In the genomic region with DNA sequence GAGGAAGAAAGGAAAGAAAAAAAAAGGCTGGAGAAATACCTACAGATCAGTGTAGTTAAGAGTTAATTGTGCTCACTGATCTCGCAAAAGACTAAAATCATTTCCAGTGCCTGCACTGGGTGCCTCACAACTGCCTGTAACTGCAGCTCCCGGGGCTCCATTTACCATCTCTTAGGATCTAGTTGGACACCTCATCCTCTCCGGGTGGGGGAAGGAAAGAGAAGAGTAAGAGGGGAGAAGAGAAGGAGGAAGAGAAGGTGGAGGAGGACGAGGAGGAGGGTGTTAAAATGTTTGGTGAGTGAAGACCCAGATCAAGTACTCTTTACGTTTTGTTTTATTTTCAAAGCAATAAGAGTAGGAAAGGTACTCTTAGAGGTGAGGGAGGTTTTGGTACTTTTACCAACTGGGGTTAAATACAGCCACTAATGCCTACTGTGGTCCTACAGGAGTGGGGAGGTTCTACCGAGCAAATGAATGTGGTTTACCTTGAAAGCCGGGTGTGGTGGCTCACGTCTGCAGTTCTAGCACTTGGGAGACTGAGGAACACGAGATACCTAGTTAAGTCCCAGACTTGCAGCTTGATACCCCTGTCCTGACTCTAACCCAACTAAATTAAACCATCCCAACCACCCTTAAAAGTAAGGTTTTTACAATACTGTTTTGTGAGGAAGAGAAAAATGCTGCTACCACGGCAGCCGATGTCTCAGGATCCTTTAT, we compare ENCODE assay signal across 8 mouse cellular contexts. TPM values are rescaled to one million over a fixed set of nuclear protein-coding genes. Genes with fewer than 3 reads are reported as not detected.
DNase-seq lines count a peak whose midpoint lies in the region; ATAC-seq and TF ChIP-seq lines count a peak whose summit lies in the region.

No protein-coding gene starts in this region.

- H3K4me3 ChIP-seq in lung, embryonic 16.5 days (ENCODE audit: low read length): peak overlapping the region; percentile 94
- peak overlapping the region; percentile 84 for H3K4me3 ChIP-seq in brown adipose tissue, adult 24 weeks (ENCODE audit: insufficient read depth, low read depth, low read length)
- H3K4me3 ChIP-seq in heart, embryonic 15.5 days: peak overlapping the region; percentile 75
- H3K4me3 ChIP-seq in liver, postnatal 0 days (ENCODE audit: low read depth, low read length): peak overlapping the region; percentile 97

- peak overlapping the region; percentile 93 for H3K9ac ChIP-seq in lung, embryonic 16.5 days (ENCODE audit: low read length)
- H3K9ac ChIP-seq in heart, embryonic 15.5 days: peak overlapping the region; percentile 57
- H3K9ac ChIP-seq in liver, postnatal 0 days (replicated peaks): peak overlapping the region; percentile 94

- H3K4me1 ChIP-seq in lung, embryonic 16.5 days (replicated peaks; ENCODE audit: control insufficient read depth, insufficient read depth, low read length): peaks cover 20% of the 10 kb centered on the region
- H3K4me1 ChIP-seq in brown adipose tissue, adult 24 weeks (ENCODE audit: control insufficient read depth, insufficient read depth, insufficient read length, low read length): peaks cover 10% of the 10 kb centered on the region; the same call in 1 of the 2 replicates
- H3K4me1 ChIP-seq in heart, embryonic 15.5 days (replicated peaks): peaks cover 19% of the 10 kb centered on the region
- peaks cover 23% of the 10 kb centered on the region for H3K4me1 ChIP-seq in liver, postnatal 0 days (ENCODE audit: insufficient read depth)

- H3K36me3 ChIP-seq in lung, embryonic 16.5 days (ENCODE audit: control insufficient read depth, insufficient read depth, low read length): no peaks in the 10 kb centered on the region
- H3K36me3 ChIP-seq in heart, embryonic 15.5 days: no peaks in the 10 kb centered on the region
- no peaks in the 10 kb centered on the region for H3K36me3 ChIP-seq in liver, postnatal 0 days (replicated peaks; ENCODE audit: insufficient read depth, low read length)

- peak; percentile 13 for ATAC-seq in lung, embryonic 16.5 days (ENCODE audit: low read depth)
- no peak for ATAC-seq in heart, embryonic 15.5 days (replicated peaks; ENCODE audit: insufficient number of reproducible peaks, insufficient read depth, low FRiP score, low read depth)
- ATAC-seq in liver, postnatal 0 days: peak; percentile 7; the same call in 1 of the 2 replicates
- ATAC-seq in monocyte, adult 5-6 weeks (replicated peaks; ENCODE audit: insufficient number of reproducible peaks, low FRiP score, low TSS enrichment, poor library complexity, severe bottlenecking): no peak

- DNase-seq in lung, postnatal 10 days: no peak
- no peak for DNase-seq in liver, postnatal 0 days
- DNase-seq in adrenal gland, postnatal 4 days (ENCODE audit: low spot score in 2 of 2): no peak
- no peak for DNase-seq in gastrocnemius, postnatal 10 days

- no peak for TF ChIP-seq CTCF in liver, postnatal 0 days (IDR thresholded peaks at IDR 0.05; ENCODE audit: low read depth)

- WGBS in lung, embryonic 16.5 days: under 1% methylated on average over 11 of the region's 11 CpGs
- WGBS in heart, embryonic 15.5 days: 4% methylated on average over 11 of the region's 11 CpGs
- 4% methylated on average over 11 of the region's 11 CpGs for WGBS in liver, postnatal 0 days (ENCODE audit: insufficient replicate concordance)

- peak overlapping the region; percentile 96 for H3K27ac ChIP-seq in lung, embryonic 16.5 days (ENCODE audit: low read length)
- H3K27ac ChIP-seq in brown adipose tissue, adult 24 weeks (replicated peaks; ENCODE audit: low read depth, low read length): peak overlapping the region; percentile 69
- peak overlapping the region; percentile 95 for H3K27ac ChIP-seq in heart, embryonic 15.5 days
- peak overlapping the region; percentile 96 for H3K27ac ChIP-seq in liver, postnatal 0 days (ENCODE audit: low read depth)

- TF ChIP-seq EP300 in liver, postnatal 0 days (IDR thresholded peaks at IDR 0.05; ENCODE audit: low read depth): no peak

- H3K27me3 ChIP-seq in lung, embryonic 16.5 days (ENCODE audit: control insufficient read depth, insufficient read depth, low read depth, low read length): no peaks in the 10 kb centered on the region
- H3K27me3 ChIP-seq in heart, embryonic 15.5 days: no peaks in the 10 kb centered on the region
- H3K27me3 ChIP-seq in liver, postnatal 0 days (ENCODE audit: insufficient read depth, low read length): no peaks in the 10 kb centered on the region

- H3K4me2 ChIP-seq in lung, embryonic 16.5 days (ENCODE audit: low read depth, low read length): peak overlapping the region; percentile 85
- H3K4me2 ChIP-seq in heart, embryonic 15.5 days: peak overlapping the region; percentile 84
- peak overlapping the region; percentile 96 for H3K4me2 ChIP-seq in liver, postnatal 0 days (ENCODE audit: low read depth, low read length)

- H3K9me3 ChIP-seq in lung, embryonic 16.5 days (ENCODE audit: control insufficient read depth, low read length): no peaks in the 10 kb centered on the region
- H3K9me3 ChIP-seq in heart, embryonic 15.5 days (replicated peaks): no peaks in the 10 kb centered on the region
- no peaks in the 10 kb centered on the region for H3K9me3 ChIP-seq in liver, postnatal 0 days (ENCODE audit: low read length)

RNA-seq across cellular contexts. Expression of gene Atg5, which starts 0.6 kb away (rescaled TPM):
- polyA plus RNA-seq in lung, embryonic 16.5 days (2015; fragmentation: Nextera tagmentation; extraction: Ambion mirVana): 44.7 and 50.3 TPM in 2 replicates
- polyA plus RNA-seq in brown adipose tissue, adult 24 weeks (2012; ENCODE audit: insufficient read depth, insufficient read length, missing spikeins): 19.1 and 24.5 TPM in 2 replicates
- 23.5 and 30.2 TPM in 2 replicates for polyA plus RNA-seq in heart, embryonic 15.5 days (2015; fragmentation: Nextera tagmentation; extraction: Ambion mirVana)
- 26.6 and 26.7 TPM in 2 replicates for polyA plus RNA-seq in liver, postnatal 0 days (2015; fragmentation: Nextera tagmentation; extraction: Ambion mirVana)
- 32.5 to 36.6 TPM (median 36.3 TPM) in 3 replicates for total RNA-seq in monocyte, adult 5-6 weeks (2017)
- 10 to 100 TPM; 25.3 to 25.5 TPM for total RNA-seq in adrenal gland, postnatal 4 days (2021)
- 10 to 100 TPM; 10.7 to 13.6 TPM for total RNA-seq in gastrocnemius, postnatal 10 days (2021)

Comparison
In these comparisons a context has a peak if more than half of its experiments do, and no peak if none do; other contexts are left out.
1. ATAC-seq: peak in lung, embryonic 16.5 days (single experiment) and liver, postnatal 0 days (single experiment); none in heart, embryonic 15.5 days (single experiment) and monocyte, adult 5-6 weeks (single experiment).
2. Peak in every context shown above with its lines, with median percentiles within 50 percentile points of each other: H3K27ac ChIP-seq, H3K4me2 ChIP-seq, H3K4me3 ChIP-seq and H3K9ac ChIP-seq.